Mouse (Mus musculus): Measurements from ENCODE around the gene Dock4. TPM values are rescaled to one million over a fixed set of nuclear protein-coding genes. Genes with fewer than 3 reads are reported as not detected.

Dock4 gene
- total and polyA plus RNA-seq, 3 experiments: 0.26 to 0.67 (median 0.38) TPM

DNA sequence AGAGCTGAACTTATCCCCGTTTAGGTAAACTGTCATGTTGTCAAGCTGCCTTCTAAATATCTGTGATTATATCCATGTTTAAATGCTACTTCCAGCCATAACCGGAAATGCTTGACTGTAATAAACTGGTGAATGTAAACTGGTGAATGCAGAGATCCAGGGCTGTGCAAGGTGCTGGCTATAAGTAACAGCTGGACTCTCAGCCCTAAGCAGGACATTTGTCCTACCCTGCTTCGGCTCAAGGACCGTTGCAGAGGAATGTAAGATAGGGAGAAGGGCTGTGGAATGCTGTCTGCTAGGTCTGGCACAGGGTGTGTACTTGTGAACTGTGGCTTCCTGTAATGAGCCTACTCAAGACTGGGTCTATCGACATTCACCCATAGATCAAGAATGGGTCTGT lies 377.9 kb downstream of the Dock4 start:
- Histone ChIP-seq H3K27ac (ENCODE audit: insufficient read depth, low read depth) (no peak overlapping the region), H3K4me1 (ENCODE audit: control insufficient read depth in 1 of 2, insufficient read depth in 2 of 2) (peaks cover 3 to 6% of the 10 kb centered on the region in 2 experiments; a peak in 3 of 4 replicates), H3K79me2 (replicated peaks; ENCODE audit: control insufficient read depth, extremely low read depth, insufficient read depth, poor library complexity, severe bottlenecking) (no peaks in the 10 kb centered on the region), H3K4me3 (replicated peaks in 1 of 3; ENCODE audit: low read depth in 2 of 3, low read length in 2 of 3, poor library complexity in 1 of 3) (no peak overlapping the region), H3K9me3 (replicated peaks; ENCODE audit: low read length) (no peaks in the 10 kb centered on the region), H3K4me2 (ENCODE audit: insufficient read depth, low read depth, poor library complexity, severe bottlenecking) (no peak overlapping the region), H3K27me3 (replicated peaks) (no peaks in the 10 kb centered on the region), H3K9ac (ENCODE audit: insufficient read depth, low read depth) (no peak overlapping the region), H3K36me3 (replicated peaks in 1 of 2; ENCODE audit: control insufficient read depth in 1 of 2, insufficient read depth in 1 of 2, low read length in 1 of 2) (no peaks in the 10 kb centered on the region)
- TF ChIP-seq ZKSCAN1 (IDR thresholded peaks at IDR 0.05; ENCODE audit: borderline replicate concordance, low read depth, low read length) (no peak), JUN (IDR thresholded peaks at IDR 0.05; ENCODE audit: insufficient read depth, low read depth, low read length) (no peak), RAD21 (IDR thresholded peaks at IDR 0.05; ENCODE audit: low read depth, low read length) (no peak), NELFE (IDR thresholded peaks at IDR 0.05; ENCODE audit: low read depth, low read length) (no peak), MXI1 (IDR thresholded peaks at IDR 0.05; ENCODE audit: low read depth, low read length) (no peak), ZNF384 (IDR thresholded peaks at IDR 0.05; ENCODE audit: low read depth, low read length) (no peak), ZMIZ1 (IDR thresholded peaks at IDR 0.05; ENCODE audit: low read depth, low read length) (no peak), CHD1 (IDR thresholded peaks at IDR 0.05; ENCODE audit: low read depth, low read length) (no peak), ETS1 (conservative IDR thresholded peaks at IDR 0.05; ENCODE audit: low read depth, low read length) (no peak), TBP (conservative IDR thresholded peaks at IDR 0.05; ENCODE audit: low read depth, low read length) (no peak), MAZ (IDR thresholded peaks at IDR 0.05; ENCODE audit: low read depth, low read length) (no peak), HCFC1 (IDR thresholded peaks at IDR 0.05; ENCODE audit: low read depth, low read length) (no peak), PAX5 (IDR thresholded peaks at IDR 0.05; ENCODE audit: low read length) (no peak), MAX (IDR thresholded peaks at IDR 0.05; ENCODE audit: low read length) (no peak), ELF1 (IDR thresholded peaks at IDR 0.05; ENCODE audit: low read depth, low read length) (no peak), MEF2A (IDR thresholded peaks at IDR 0.05; ENCODE audit: borderline replicate concordance, low read depth, low read length) (no peak), POLR2A (IDR thresholded peaks at IDR 0.05; ENCODE audit: low read depth, low read length) (no peak), NRF1 (IDR thresholded peaks at IDR 0.05; ENCODE audit: low read depth, low read length) (no peak), ZC3H11A (IDR thresholded peaks at IDR 0.05; ENCODE audit: low read depth, low read length) (no peak), KAT2A (IDR thresholded peaks at IDR 0.05; ENCODE audit: insufficient replicate concordance, low read length) (no peak)
- in situ Hi-C loops (cut with MboI; ENCODE audit: low pct_ligation_motif_present, low pct_unique_long_range_greater_than_20kb, low sequenced_read_pairs): loop anchor here (25.0 kb wide), 2 partner anchors 561 to 736 kb away; no protein-coding TSS in a partner anchor
- DNase-seq (ENCODE audit: extremely low read depth): no peak
- dilution Hi-C loops (cut with MboI; ENCODE audit: extremely low pct_ligation_motif_present, extremely low pct_unique_long_range_greater_than_20kb, low sequenced_read_pairs): no loop called here

DNA sequence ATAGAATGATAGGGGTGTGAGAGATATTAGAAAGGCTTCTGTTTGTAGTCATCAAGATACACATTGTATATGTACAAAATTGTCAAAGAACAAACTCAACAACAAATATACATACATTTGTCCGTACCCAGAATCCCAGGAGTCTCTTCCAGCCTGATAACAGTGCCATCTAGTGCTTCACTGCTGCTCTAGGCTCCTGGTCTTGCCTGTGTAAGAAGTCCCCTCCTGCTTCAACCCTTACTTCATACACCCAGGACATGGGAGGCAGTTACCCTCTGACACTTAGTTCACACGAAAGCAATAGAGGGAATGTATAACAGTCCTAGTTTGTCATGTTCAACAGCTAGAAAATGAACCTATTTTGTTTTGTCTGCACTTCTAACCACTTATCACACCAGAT lies 378.5 kb downstream of the Dock4 start:
- Histone ChIP-seq H3K9me3 (replicated peaks; ENCODE audit: low read length) (no peaks in the 10 kb centered on the region), H3K79me2 (replicated peaks; ENCODE audit: control insufficient read depth, extremely low read depth, insufficient read depth, poor library complexity, severe bottlenecking) (no peaks in the 10 kb centered on the region), H3K4me1 (ENCODE audit: control insufficient read depth in 1 of 2, insufficient read depth in 2 of 2) (peaks cover 3 to 6% of the 10 kb centered on the region in 2 experiments; a peak in 3 of 4 replicates), H3K4me2 (ENCODE audit: insufficient read depth, low read depth, poor library complexity, severe bottlenecking) (no peak overlapping the region), H3K27me3 (replicated peaks) (no peaks in the 10 kb centered on the region), H3K27ac (ENCODE audit: insufficient read depth, low read depth) (no peak overlapping the region), H3K4me3 (replicated peaks in 1 of 3; ENCODE audit: low read depth in 2 of 3, low read length in 2 of 3, poor library complexity in 1 of 3) (no peak overlapping the region), H3K9ac (ENCODE audit: insufficient read depth, low read depth) (no peak overlapping the region), H3K36me3 (replicated peaks in 1 of 2; ENCODE audit: control insufficient read depth in 1 of 2, insufficient read depth in 1 of 2, low read length in 1 of 2) (no peaks in the 10 kb centered on the region)
- dilution Hi-C loops (cut with MboI; ENCODE audit: extremely low pct_ligation_motif_present, extremely low pct_unique_long_range_greater_than_20kb, low sequenced_read_pairs) (no loop called here), in situ Hi-C loops (cut with MboI; ENCODE audit: low pct_ligation_motif_present, low pct_unique_long_range_greater_than_20kb, low sequenced_read_pairs) (loop anchor here (25.0 kb wide), 2 partner anchors 562 to 737 kb away; no protein-coding TSS in a partner anchor)
- TF ChIP-seq RAD21 (IDR thresholded peaks at IDR 0.05; ENCODE audit: low read depth, low read length) (peak; percentile 29), ZC3H11A (IDR thresholded peaks at IDR 0.05; ENCODE audit: low read depth, low read length) (no peak), SMC3 (IDR thresholded peaks at IDR 0.05; ENCODE audit: low read depth, low read length) (peak; percentile 23; the same call in 1 of the 2 replicates), CTCF (conservative IDR thresholded peaks at IDR 0.05 in 1 of 2, IDR thresholded peaks at IDR 0.05 in 1 of 2; ENCODE audit: low read depth in 2 of 2, low read length in 2 of 2) (peak in 1 of 2 experiments; percentile 43; a peak in 2 of 4 replicates), JUN (IDR thresholded peaks at IDR 0.05; ENCODE audit: insufficient read depth, low read depth, low read length) (no peak), PAX5 (IDR thresholded peaks at IDR 0.05; ENCODE audit: low read length) (no peak), POLR2AphosphoS2 (IDR thresholded peaks at IDR 0.05; ENCODE audit: low read depth, low read length) (no peak), MAZ (IDR thresholded peaks at IDR 0.05; ENCODE audit: low read depth, low read length) (no peak)
- DNase-seq (ENCODE audit: extremely low read depth): no peak

Measured in CH12.LX (cell line).